Mouse (Mus musculus) T-cell, adult 2 months (primary cell): ENCODE data around the gene Tdrd7.

Experiments used
- DNase-seq: peaks from one replicate; pipeline ENCODE4 v3.0.0; 2022; ENCODE audit warnings: low spot score

The Tdrd7 gene

GRCm38 (mm10) chr4:46043361-46043760 lies 78.2 kb downstream of the Tdrd7 start:
- DNase-seq = no peak

- DNase-seq = no peak
These were observed 82.8 kb downstream of the Tdrd7 start for GRCm38 (mm10) chr4:46047971-46048370.

DNA sequence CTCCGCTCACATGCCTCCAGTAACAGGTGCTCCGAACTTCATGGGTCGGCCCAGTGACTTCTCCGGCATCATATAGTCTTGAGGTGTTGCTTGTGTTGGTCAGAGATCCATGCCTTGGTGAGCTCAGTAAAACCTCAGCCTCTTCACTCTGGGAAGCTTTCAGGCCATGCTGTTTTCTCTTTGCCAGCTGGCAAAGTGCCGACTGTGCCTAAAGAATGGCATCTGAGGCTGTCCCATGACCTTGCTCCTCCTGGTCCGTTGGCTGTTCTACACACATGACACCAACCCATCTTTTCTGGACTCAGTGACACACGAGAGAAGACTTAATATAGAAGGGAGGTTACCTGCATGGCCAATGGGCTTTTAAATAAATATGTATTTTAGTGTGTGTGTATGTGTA lies 83.3 kb downstream of the Tdrd7 start:
- no peak for DNase-seq

DNA sequence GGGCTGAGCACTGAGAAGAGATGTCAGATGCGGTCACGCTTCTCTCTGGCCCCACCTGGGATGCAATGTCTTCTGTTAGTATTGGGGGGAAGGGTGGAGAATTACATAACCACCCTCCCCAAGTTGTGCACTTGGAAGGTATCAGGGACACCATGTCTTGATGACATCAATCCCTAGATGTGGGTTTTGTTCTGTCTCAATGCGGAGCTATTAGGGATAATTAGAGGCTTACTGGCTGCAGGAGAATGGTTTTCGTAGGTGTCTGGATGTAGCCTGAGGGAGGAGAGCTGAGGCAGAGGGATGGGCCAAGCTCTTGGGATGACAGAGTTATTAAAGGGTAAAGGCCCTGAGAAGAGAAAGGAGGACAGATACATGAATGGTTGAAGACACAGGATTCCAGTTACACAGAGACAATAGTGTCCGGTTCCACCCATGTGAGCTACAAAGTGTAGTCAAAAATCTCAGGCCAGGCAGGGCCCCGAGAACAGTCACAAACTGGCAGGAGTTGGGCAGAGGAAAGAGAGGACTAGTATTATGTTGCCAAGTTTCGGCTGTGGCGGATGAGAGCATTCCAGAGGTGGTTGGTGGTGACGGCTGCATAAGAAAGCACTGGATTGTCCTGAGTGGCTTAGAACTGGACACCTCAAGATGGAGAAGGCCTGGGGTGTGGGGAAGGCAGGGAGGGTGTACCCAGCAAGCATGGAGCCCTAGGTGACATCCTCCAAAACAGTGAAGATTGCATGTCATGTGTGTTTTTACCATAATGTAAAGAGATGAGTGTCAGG lies 88.4 kb downstream of the Tdrd7 start:
- no peak for DNase-seq

GRCm38 (mm10) chr4:46056163-46056562 lies 91.0 kb downstream of the Tdrd7 start:
- DNase-seq = no peak

DNA sequence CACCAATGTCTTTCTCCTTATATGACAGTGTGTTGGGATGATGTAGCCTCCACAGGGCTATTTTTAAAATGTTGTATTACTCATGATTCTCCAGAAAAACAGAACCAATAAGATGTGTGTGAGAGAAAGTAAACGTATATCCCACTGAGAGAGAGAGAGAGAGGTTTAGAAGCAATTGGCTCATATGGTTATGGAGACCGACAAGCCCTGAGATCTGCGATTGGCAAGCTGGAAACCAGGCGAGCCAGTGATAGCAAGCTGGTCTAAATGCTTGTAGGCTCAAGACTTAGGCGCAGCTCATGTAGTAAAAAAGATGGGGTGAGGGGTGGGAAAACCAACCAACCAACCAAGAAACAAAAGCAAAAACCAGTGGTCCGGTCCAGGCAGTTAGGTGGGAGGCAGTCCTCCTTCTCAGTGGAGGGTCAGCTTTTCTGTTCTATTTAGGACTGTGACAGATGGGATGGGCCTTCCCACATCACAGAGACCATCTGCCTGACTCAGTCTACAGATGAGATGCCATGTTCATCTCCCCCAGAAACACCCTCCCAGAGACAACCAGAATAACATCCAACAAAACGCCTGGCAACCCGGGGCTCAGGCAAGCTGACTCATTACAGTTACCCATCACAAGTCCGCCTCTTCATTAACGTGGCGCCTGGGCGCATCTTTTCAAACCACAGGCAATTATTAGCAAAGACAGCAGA lies 96.3 kb downstream of the Tdrd7 start:
- DNase-seq = no peak

- DNase-seq = no peak
These were observed 98.7 kb downstream of the Tdrd7 start for GRCm38 (mm10) chr4:46063841-46064240.

GRCm38 (mm10) chr4:46064263-46064662 lies 99.1 kb downstream of the Tdrd7 start:
- DNase-seq = no peak

- DNase-seq = no peak
These were observed 99.8 kb downstream of the Tdrd7 start for GRCm38 (mm10) chr4:46064961-46065360.

DNA sequence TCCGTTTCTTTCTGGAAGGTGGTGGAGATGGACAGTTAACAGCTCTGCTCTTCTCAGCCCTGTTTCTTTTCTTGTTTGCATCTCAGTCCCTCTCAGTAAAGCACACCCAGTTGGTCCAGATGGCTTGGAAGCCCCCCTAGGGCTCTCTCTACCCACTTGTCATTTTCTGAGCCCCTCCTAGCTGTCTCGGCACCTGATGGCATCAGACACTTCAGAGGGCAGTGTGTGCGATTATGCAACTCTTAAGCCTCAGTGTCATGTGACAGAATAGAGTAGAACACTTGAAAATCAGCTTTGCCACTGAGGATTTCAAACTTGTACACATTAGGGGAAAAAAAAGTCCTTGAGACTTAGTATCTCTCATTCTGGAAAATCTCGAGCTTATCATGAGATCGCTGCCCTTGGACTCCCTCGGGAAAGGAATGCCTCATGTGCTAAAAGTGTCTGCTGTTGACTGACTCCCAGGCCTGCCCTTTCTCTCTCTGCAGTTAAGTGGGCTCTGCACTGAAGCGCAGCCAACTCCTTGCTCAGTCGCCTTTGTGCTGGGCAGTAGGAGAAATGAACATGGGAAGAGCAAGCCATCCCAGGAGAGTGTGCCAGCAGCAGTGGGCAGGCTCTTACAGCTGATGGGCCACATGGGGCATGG lies 100.7 kb downstream of the Tdrd7 start:
- DNase-seq = no peak

DNA sequence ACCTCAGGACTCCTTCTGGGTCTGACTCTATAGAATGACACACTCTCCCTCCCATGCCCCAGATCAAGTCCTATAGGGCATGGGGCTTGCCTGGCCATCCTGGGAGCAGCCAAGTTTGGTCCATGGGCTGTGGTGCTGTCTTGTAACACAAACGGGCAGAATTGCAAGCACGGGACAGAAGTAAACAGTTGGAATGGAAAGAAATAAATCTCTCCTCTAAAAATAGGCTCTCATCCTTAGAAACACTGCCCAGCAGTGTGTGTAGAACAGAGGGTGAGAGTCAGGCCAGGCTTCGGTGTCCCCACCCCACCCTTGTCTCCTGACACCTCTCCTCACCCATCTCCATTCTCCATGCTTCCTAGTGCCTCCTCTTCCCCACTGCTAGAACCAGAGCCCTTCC lies 102.9 kb downstream of the Tdrd7 start:
- no peak for DNase-seq

GRCm38 (mm10) chr4:46068573-46068972 lies 103.4 kb downstream of the Tdrd7 start:
- DNase-seq = no peak

DNA sequence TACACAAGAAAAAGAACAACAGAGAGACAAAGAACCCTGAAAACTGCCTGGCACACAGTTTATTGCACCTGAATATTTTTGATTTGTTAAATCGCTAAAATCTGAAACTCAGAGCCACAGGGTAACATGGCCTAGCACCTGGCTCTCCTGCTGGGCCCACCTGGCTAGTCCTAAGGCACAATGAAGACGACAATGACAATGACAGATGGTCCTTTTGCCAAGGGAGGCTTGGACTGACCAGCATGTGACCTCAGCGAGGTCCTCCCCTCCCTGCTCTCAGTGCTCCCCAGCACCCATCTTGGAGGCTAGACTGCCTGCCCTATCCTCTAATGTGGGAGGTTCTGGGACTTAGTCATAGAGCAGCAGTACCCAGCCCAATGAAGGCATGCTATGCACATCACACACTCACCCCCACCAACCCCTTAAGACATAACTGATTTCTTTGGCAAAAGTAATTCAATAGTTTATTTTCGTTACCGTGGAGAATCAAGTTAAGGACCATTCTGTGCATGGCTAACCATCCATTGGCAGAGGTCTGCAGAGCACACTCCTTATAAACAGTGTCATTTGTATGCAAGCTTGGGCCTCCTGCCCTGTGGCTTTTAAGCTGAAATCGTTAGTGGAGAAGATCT lies 104.8 kb downstream of the Tdrd7 start:
- no peak for DNase-seq

DNA sequence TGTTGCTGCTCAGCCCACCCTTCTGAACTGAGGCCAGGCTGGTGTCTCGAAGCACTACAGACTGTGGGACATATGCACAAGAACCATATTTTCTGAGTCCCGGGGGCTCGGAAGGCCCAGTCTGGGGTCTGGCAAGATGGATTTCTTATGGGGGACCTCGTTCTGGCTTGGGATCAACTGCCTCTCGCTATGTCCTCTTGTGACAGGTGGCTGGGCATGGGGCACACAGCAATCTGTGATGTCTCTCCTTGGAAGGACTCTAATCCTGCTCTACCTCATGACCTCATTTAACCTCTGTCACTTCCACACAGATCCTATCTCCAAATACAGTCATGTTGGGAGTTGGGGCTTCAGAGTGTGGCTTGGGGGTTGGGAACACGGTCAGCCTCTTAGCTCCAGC lies 107.5 kb downstream of the Tdrd7 start:
- no peak for DNase-seq

GRCm38 (mm10) chr4:46073736-46074135 lies 108.6 kb downstream of the Tdrd7 start:
- DNase-seq = no peak

GRCm38 (mm10) chr4:46075664-46076063 lies 110.5 kb downstream of the Tdrd7 start:
- DNase-seq = no peak

GRCm38 (mm10) chr4:46076892-46077291 lies 111.8 kb downstream of the Tdrd7 start:
- no peak for DNase-seq

DNA sequence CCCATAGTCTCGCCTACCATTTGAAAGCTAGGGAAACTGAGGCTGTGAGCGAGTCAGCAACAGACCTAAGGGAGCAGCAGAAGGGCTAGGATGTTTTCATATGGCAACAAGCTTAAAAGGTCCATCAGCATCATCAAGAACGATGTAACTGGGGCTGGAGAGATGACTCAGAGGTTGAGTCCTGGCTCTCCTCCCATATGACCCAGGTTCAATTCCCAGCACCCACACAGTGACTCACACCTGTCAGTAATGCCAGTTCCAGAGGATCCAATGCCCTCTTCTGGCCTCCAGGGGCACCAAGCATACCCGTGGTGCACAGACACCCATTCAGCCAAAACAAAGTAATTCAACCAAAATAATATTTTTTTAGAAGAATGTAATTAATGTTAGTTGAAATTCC lies 115.1 kb downstream of the Tdrd7 start:
- no peak for DNase-seq

DNA sequence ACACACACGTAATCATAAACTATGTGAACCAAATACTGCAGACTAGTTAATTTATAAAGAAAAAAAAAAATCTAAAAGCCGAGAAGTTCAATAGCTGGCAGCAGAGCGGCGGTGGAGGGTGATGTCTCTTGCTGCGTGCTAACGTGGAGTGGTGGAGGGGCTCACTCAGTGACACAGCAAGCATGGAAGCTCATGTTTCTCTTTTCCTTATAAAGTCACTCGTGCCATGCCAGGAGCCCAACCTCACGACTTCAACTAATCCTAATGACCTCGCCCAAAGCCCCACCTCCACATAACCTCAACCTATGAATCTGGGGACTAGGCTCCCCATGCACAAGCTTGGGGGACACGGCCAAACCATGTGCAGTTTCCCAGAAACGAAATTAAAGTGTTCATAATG lies 117.4 kb downstream of the Tdrd7 start:
- no peak for DNase-seq
